Mouse (Mus musculus) lung, adult 18-20 months (tissue): ENCODE data around the gene Adamts14.
A peak's percentile ranks its signal among the peaks of the same experiment; 100 is the strongest.

Experiments
- DNase-seq, 2 experiments: peaks; one replicate each; pipeline ENCODE4 v3.0.0; 2022; ENCODE audit warnings: mixed read lengths in 2 of 2

The Adamts14 gene

GRCm38 (mm10) chr10:61274532-61274931 lies 1.3 kb upstream of the Adamts14 start:
- no peak for DNase-seq

DNA sequence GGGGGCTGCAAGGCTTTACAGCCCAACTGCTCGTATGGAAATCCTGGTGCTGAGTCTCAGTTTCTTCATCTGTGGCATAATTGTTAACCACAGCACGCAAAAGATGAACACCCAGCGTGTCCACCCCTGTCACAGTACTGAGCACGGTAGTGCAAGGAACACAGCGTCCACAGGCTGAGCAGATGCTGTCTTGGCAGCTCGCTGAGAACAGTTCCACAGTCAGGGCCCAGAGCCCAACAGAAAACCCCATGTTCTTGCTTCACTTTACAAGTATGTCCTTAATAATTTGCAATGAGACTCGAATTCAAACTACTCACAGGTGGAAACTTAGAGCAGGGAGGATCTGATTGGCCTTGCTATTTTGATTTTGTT lies 592 bp upstream of the Adamts14 start:
- peak in 1 of 2 experiments; percentile 38 for DNase-seq

DNA sequence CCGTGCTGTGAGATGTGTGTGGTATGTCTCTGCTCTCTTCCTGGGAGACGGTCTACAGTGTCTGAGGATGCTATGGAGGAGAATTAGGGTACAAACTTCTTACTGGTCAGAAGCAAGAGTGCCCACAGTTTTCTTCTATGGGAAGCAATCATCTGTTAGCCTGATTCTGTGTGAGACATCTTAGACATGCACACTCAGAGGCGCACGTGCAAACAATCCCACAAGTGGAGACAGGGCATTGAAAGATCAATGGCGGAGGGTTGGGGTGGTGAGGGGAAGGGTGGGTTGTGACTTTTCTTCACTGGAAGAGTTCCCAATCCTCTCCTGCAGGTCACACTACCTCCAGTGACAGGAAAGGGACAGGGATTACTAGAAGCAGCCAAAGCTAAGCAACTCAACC lies 607 bp downstream of the Adamts14 start:
- DNase-seq, result no peak

- DNase-seq, result no peak
Measured at GRCm38 (mm10) chr10:61272089-61272626, 1.1 kb downstream of the Adamts14 start.

GRCm38 (mm10) chr10:61267378-61267777 lies 5.9 kb downstream of the Adamts14 start:
- no peak for DNase-seq

- no peak for DNase-seq
Measured at GRCm38 (mm10) chr10:61263606-61264005, 9.6 kb downstream of the Adamts14 start.

DNA sequence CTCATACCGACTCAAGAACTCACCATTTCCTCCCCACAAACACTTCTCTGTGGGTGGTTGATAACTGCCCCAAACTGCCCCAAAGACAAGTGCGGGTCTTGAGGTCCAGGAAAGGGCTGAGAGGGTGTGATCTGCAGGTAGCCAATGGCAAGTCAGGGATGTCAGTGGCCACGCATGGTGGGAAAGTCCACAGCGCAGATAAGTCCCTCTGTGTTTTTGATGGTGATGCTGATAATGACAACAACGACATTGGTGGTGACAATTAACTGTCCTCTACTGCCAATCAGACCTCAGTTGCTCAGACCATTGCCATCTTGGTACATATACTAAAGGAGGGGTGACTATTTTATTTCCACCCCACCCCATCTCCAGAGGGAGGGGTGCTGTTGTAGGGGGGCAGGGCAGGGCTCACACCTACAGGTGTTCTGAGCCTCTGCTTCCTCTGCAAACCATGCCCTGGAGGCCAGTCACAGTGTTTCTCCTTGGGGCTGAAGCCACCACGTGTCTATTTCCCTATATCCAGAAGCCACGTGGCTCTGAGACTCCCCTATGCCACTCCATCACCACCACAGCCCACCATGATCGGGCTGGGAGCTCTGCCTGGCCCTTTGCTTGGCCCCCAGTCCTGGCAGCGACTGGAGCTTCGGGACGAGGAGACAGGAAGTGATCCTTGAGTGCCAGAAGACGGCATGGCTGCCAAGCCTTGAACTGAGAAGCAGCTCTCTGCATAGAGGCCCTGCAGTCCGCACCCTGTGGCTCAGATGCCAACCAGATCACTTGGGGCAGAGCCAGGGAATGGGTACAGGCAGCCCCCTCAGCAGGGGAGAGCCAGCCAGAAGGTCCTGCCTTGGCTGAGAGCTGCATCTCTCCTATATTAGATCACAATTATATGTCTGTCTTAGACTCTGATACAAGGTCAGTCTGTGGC lies 11.7 kb downstream of the Adamts14 start:
- DNase-seq, result no peak

GRCm38 (mm10) chr10:61258131-61258530 lies 15.1 kb downstream of the Adamts14 start:
- DNase-seq, result no peak

- no peak for DNase-seq
Measured at GRCm38 (mm10) chr10:61256665-61257064, 16.6 kb downstream of the Adamts14 start.

GRCm38 (mm10) chr10:61255190-61255589 lies 18.0 kb downstream of the Adamts14 start:
- no peak for DNase-seq

GRCm38 (mm10) chr10:61254761-61255160 lies 18.5 kb downstream of the Adamts14 start:
- peak in 1 of 2 experiments; percentile 36 for DNase-seq

DNA sequence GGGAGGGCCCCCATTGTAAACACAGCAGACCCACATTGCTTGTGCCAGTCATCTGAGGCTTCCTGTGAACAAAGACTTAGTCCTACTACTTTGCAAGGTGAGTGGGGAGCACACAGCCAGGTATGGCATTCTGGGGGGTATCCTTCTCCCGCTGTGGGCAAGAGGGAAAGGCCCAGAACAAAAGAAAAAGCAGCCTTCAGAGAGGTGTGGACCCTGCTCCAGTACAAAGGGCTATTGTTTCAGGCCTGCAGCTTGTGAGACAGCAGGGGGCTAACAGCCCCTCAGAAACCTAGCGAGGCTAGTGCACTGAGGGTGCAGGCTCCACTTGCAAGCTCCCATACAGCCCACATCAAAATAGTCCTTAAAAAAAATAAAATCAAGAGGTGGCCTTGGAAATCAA lies 23.3 kb downstream of the Adamts14 start:
- DNase-seq, result no peak

DNA sequence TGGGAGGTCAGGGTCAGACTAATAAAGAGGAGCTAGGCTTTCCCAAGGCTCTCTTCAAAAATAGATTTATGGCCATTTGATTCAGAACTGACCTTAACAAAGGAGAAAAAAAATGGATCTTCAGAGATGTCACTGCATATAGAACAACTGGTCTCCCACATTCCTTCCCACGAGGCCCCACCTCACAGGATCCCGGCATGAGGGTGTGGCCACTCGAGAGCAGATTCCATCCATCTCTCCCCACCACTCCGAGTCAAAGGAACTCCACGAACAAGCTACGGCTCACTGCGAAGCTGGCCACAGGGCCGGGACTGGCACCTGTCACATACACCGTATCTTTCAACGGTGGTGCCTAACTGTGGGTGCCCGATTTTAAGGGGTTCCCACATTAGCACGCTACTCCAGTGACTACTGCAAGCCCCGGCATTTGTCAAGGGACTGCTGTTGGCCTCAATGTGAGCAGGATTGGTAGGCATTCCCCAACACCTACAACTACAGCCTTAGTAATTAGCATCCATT lies 24.6 kb downstream of the Adamts14 start:
- DNase-seq, result no peak

- no peak for DNase-seq
Measured at GRCm38 (mm10) chr10:61246288-61246687, 26.9 kb downstream of the Adamts14 start.

GRCm38 (mm10) chr10:61241961-61242421 lies 31.2 kb downstream of the Adamts14 start:
- DNase-seq, result no peak

- no peak for DNase-seq
Measured at GRCm38 (mm10) chr10:61240108-61240920, 32.9 kb downstream of the Adamts14 start.

GRCm38 (mm10) chr10:61237391-61237785 lies 35.9 kb downstream of the Adamts14 start:
- no peak for DNase-seq

DNA sequence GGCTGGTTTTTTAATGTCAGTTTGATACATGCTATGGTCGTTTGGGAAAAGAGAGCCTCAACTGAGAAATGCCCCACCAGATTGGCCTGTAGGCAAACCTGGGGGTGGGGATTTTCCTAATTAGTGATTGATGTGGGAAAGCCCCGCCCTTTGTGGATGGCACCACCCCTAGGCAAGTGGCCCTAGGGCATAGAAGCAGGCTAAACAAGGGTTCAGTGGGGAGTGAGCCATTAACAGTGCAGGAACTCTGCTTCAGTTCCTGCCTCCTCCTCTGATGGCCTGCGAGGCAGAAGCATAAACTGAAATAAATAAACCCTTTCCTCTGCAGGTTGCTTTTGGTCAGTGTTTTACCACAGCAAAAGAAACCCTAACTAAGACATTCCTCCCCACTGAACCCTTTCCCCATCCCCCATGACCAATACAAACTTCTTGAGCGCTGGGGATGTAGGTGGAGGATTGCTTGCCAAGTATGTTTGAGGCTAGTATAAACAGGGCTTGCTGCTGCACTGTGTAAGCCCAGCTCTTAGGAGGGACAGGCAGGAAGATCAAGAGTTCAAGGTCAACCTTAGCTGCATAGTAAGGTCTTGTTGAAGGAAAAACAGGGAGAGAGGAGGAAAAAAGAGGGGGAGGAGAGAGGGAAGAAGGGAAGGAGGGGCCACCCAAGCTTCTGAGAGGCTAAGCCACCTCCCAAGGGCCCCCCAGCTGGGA lies 36.4 kb downstream of the Adamts14 start:
- no peak for DNase-seq

- no peak for DNase-seq
Measured at GRCm38 (mm10) chr10:61235677-61236267, 37.5 kb downstream of the Adamts14 start.

DNA sequence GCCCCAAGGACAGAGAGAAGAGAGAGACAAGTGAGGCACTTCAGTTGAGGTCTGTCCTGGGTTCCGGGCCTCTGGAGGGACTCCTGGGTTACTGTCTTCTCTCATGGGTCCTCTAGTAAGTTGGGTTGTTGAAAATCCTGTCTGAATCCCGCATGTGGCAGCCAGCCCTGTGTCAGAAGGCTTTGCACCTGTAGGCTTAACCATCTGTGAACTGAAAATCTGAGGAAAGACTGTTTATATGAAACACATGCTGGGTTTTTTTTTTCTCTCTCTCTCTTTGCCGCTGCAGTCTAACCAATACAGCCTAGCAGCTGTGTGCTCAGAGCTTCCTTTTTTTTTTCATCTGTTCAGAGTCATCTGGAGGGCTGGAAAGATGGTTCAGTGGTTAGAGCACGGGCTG lies 38.9 kb downstream of the Adamts14 start:
- DNase-seq, result no peak

DNA sequence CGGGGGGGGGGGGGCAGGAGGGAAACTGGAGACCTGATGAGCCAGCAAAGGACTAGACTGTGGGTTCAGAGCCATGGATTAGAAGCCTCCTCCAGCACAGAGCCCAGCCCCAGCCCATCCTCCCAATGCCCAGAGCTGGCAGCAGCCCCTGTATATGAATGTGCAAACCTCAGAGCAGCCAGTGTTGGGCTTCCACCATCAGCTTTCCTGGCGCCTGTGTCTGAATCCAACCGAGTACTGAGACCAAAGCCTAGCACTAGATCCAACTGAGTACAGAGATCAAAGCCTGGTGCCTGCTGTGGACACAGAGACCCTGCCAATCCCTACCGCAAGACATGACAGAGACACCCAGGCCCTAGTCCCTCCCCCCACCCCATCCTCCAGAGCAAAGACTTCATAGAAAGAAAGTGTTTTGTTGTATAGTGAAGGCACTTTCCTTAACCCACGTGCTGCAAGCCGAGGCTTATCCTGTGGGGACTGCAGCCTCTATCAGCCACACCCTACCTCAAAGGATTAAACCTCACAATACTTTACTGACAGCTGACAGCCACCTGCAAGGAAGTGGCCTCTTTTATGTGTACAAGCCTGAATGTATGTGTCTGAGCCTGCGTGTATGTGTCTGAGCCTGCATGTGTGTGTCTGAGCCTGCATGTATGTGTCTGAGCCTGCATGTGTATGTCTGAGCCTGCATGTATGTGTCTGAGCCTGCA lies 40.2 kb downstream of the Adamts14 start:
- DNase-seq, result no peak
